Comparison of ENCODE assay signal across 8 mouse cellular contexts in genomic region chr3:27237226-27237625, GRCm38 (mm10). TPM values are rescaled to one million over a fixed set of nuclear protein-coding genes. Genes with fewer than 3 reads are reported as not detected.
A peak's percentile ranks its signal among the peaks of the same experiment; 100 is the strongest.
DNase-seq lines count a peak whose midpoint lies in the region; ATAC-seq and TF ChIP-seq lines count a peak whose summit lies in the region.

No protein-coding gene starts in this region.

- no peak overlapping the region for H3K4me3 ChIP-seq in thymus, adult 2 months (ENCODE audit: control insufficient read depth, insufficient read depth, low read length)
- no peak overlapping the region for H3K4me3 ChIP-seq in hindbrain, embryonic 14.5 days (replicated peaks; ENCODE audit: low read length)
- no peak overlapping the region for H3K4me3 ChIP-seq in liver, embryonic 14.5 days (ENCODE audit: insufficient read depth in 1 of 2, low read depth in 2 of 2, low read length in 2 of 2)

- H3K9me3 ChIP-seq in hindbrain, embryonic 14.5 days (ENCODE audit: control insufficient read depth, low read length), result no peaks in the 10 kb centered on the region
- no peaks in the 10 kb centered on the region for H3K9me3 ChIP-seq in liver, embryonic 14.5 days (ENCODE audit: control insufficient read depth, low read length)

- TF ChIP-seq POLR2A in thymus, adult 2 months (IDR thresholded peaks at IDR 0.05; ENCODE audit: control insufficient read depth, extremely low read depth, insufficient read depth, low read length, poor library complexity), result no peak

- peak; percentile 85 for ATAC-seq in frontal cortex, adult (ENCODE audit: low TSS enrichment)
- peak; percentile 69; the same call in 1 of the 2 replicates for ATAC-seq in hindbrain, embryonic 14.5 days (ENCODE audit: low FRiP score)
- no peak for ATAC-seq in liver, embryonic 14.5 days (ENCODE audit: insufficient read depth)

- WGBS in thymus, adult 2 months, result 12% methylated on average over 2 of the region's 2 CpGs
- 14% methylated on average over 2 of the region's 2 CpGs for WGBS in hindbrain, embryonic 14.5 days
- 9% methylated on average over 2 of the region's 2 CpGs for WGBS in liver, embryonic 14.5 days (ENCODE audit: insufficient replicate concordance)

- no peaks in the 10 kb centered on the region for H3K4me1 ChIP-seq in thymus, adult 2 months (replicated peaks; ENCODE audit: control insufficient read depth, insufficient read depth, low read length)
- no peaks in the 10 kb centered on the region for H3K4me1 ChIP-seq in hindbrain, embryonic 14.5 days (replicated peaks; ENCODE audit: control insufficient read depth, insufficient read depth, low read length)
- H3K4me1 ChIP-seq in liver, embryonic 14.5 days (replicated peaks; ENCODE audit: control insufficient read depth in 2 of 2, insufficient read depth in 2 of 2, low read length in 1 of 2), result no peaks in the 10 kb centered on the region; a peak in 1 of 4 replicates

- TF ChIP-seq CTCF in thymus, adult 2 months (IDR thresholded peaks at IDR 0.05; ENCODE audit: borderline replicate concordance, control insufficient read depth, extremely low read depth, insufficient read depth, low read length, poor library complexity), result no peak
- TF ChIP-seq CTCF in liver, embryonic 14.5 days (IDR thresholded peaks at IDR 0.05; ENCODE audit: low read depth), result peak; percentile 64; the same call in 1 of the 2 replicates

- TF ChIP-seq EP300 in liver, embryonic 14.5 days (IDR thresholded peaks at IDR 0.05; ENCODE audit: low read depth), result no peak

- no peak overlapping the region for H3K9ac ChIP-seq in hindbrain, embryonic 14.5 days
- H3K9ac ChIP-seq in liver, embryonic 14.5 days (replicated peaks), result no peak overlapping the region

- no peak for DNase-seq in frontal cortex, postnatal 10 days (ENCODE audit: low spot score in 2 of 2)
- peak; percentile 47 for DNase-seq in thymus, adult 2 months
- no peak for DNase-seq in thymus, adult 18-20 months
- peak; percentile 65 to 79 for DNase-seq in cerebellum, postnatal 10 days
- peak; percentile 72 for DNase-seq in hindbrain, embryonic 14.5 days (ENCODE audit: low spot score)
- peak; percentile 17 to 33 (median 31) for DNase-seq in liver, embryonic 14.5 days (ENCODE audit: low read depth in 3 of 3, low spot score in 3 of 3)
- peak; percentile 42 for DNase-seq in skeletal muscle tissue, adult 2 months (ENCODE audit: low read depth, low spot score)

- H3K36me3 ChIP-seq in thymus, adult 2 months (ENCODE audit: control insufficient read depth, insufficient read depth, low read length), result peaks cover 6% of the 10 kb centered on the region
- 0 out of 2 replicates have a peak, but pooled peaks cover 4% of the 10 kb centered on the region for H3K36me3 ChIP-seq in hindbrain, embryonic 14.5 days (replicated peaks; ENCODE audit: control insufficient read depth, insufficient read depth)
- H3K36me3 ChIP-seq in liver, embryonic 14.5 days (replicated peaks; ENCODE audit: control insufficient read depth, insufficient read depth, low read depth), result no peaks in the 10 kb centered on the region

- H3K27me3 ChIP-seq in thymus, adult 2 months (ENCODE audit: control insufficient read depth, insufficient read depth, low read length), result no peaks in the 10 kb centered on the region
- no peaks in the 10 kb centered on the region for H3K27me3 ChIP-seq in hindbrain, embryonic 14.5 days (ENCODE audit: control insufficient read depth, insufficient read depth, low read length)
- no peaks in the 10 kb centered on the region for H3K27me3 ChIP-seq in liver, embryonic 14.5 days (ENCODE audit: control insufficient read depth, insufficient read depth, low read length)

- H3K27ac ChIP-seq in thymus, adult 2 months (ENCODE audit: control insufficient read depth, insufficient read depth, low read length), result no peak overlapping the region
- no peak overlapping the region for H3K27ac ChIP-seq in hindbrain, embryonic 14.5 days
- H3K27ac ChIP-seq in liver, embryonic 14.5 days, result no peak overlapping the region

- H3K4me2 ChIP-seq in hindbrain, embryonic 14.5 days (replicated peaks), result no peak overlapping the region
- H3K4me2 ChIP-seq in liver, embryonic 14.5 days (ENCODE audit: low read depth), result no peak overlapping the region

RNA-seq across cellular contexts. Expression of gene Nceh1, which starts 54.5 kb away (rescaled TPM):
- 37.0 and 40.5 TPM in 2 replicates for polyA plus RNA-seq in thymus, adult 2 months (2012; rRNA removed)
- polyA plus RNA-seq in hindbrain, embryonic 14.5 days (2014; fragmentation: Nextera tagmentation; extraction: Ambion mirVana), result 11.5 and 15.8 TPM in 2 replicates
- 0.74 and 1.2 TPM in 2 replicates for polyA plus RNA-seq in liver, embryonic 14.5 days (2012; rRNA removed)
- polyA plus RNA-seq in liver, embryonic 14.5 days (2014; fragmentation: Nextera tagmentation; extraction: Ambion mirVana), result 3.0 and 3.2 TPM in 2 replicates

Comparison
In these comparisons a context has a peak if more than half of its experiments do, and no peak if none do; other contexts are left out.
1. DNase-seq: peak in thymus, adult 2 months (single experiment), cerebellum, postnatal 10 days (2 of 2), hindbrain, embryonic 14.5 days (single experiment), liver, embryonic 14.5 days (3 of 3) and skeletal muscle tissue, adult 2 months (single experiment); none in frontal cortex, postnatal 10 days (0 of 2) and thymus, adult 18-20 months (0 of 2).